Mouse (Mus musculus): ENCODE measurements at regions not wholly inside any gene's neighbourhood (a gene's known extent, or its start where the extent isn't known, plus 50 kb on each side); places are given as distances from the start of the nearest gene placed in this dataset.

- ATAC-seq (ENCODE audit: low read depth), result no peak
- Histone ChIP-seq H3K27me3 (ENCODE audit: control insufficient read depth, insufficient read depth, low read length) (no peaks in the 10 kb centered on the region), H3K4me1 (ENCODE audit: control insufficient read depth, insufficient read depth, low read length) (no peaks in the 10 kb centered on the region), H3K36me3 (ENCODE audit: control insufficient read depth, insufficient read depth, low read length) (no peaks in the 10 kb centered on the region), H3K4me3 (ENCODE audit: low read depth, low read length) (no peak overlapping the region), H3K4me2 (ENCODE audit: low read depth, low read length) (no peak overlapping the region), H3K9ac (replicated peaks; ENCODE audit: low read depth, low read length) (no peak overlapping the region), H3K9me3 (ENCODE audit: control insufficient read depth, low read length) (no peaks in the 10 kb centered on the region), H3K27ac (ENCODE audit: low read depth, low read length) (no peak overlapping the region)
- 40% methylated on average over 1 of the region's 1 CpGs for WGBS
These were observed 304.0 kb upstream of the Eci2 start for GRCm38 (mm10) chr13:35330926-35331325.

- Histone ChIP-seq H3K27ac (ENCODE audit: low read depth, low read length) (no peak overlapping the region), H3K9ac (replicated peaks; ENCODE audit: low read depth, low read length) (no peak overlapping the region)
- WGBS, result 48% methylated on average over 2 of the region's 2 CpGs
These were observed 314.0 kb upstream of the Cdyl start for GRCm38 (mm10) chr13:35345507-35346129.

GRCm38 (mm10) chr13:35348283-35348682, 311.4 kb upstream of the Cdyl start:
- Histone ChIP-seq H3K36me3 (ENCODE audit: control insufficient read depth, insufficient read depth, low read length) (no peaks in the 10 kb centered on the region), H3K27me3 (ENCODE audit: control insufficient read depth, insufficient read depth, low read length) (no peaks in the 10 kb centered on the region), H3K4me1 (ENCODE audit: control insufficient read depth, insufficient read depth, low read length) (no peaks in the 10 kb centered on the region), H3K27ac (ENCODE audit: low read depth, low read length) (no peak overlapping the region), H3K9ac (replicated peaks; ENCODE audit: low read depth, low read length) (no peak overlapping the region), H3K9me3 (ENCODE audit: control insufficient read depth, low read length) (no peaks in the 10 kb centered on the region), H3K4me2 (ENCODE audit: low read depth, low read length) (no peak overlapping the region), H3K4me3 (ENCODE audit: low read depth, low read length) (no peak overlapping the region)
- WGBS, result 73% methylated on average over 3 of the region's 3 CpGs
- ATAC-seq (ENCODE audit: low read depth), result peak; percentile 60; the same call in 1 of the 2 replicates

More at GRCm38 (mm10) chr13:35345507-35346129, 314.0 kb upstream of the Cdyl start:
- Histone ChIP-seq H3K4me3 (ENCODE audit: low read depth, low read length) (no peak overlapping the region), H3K4me1 (ENCODE audit: control insufficient read depth, insufficient read depth, low read length) (no peaks in the 10 kb centered on the region), H3K36me3 (ENCODE audit: control insufficient read depth, insufficient read depth, low read length) (no peaks in the 10 kb centered on the region), H3K27me3 (ENCODE audit: control insufficient read depth, insufficient read depth, low read length) (no peaks in the 10 kb centered on the region), H3K9me3 (ENCODE audit: control insufficient read depth, low read length) (no peaks in the 10 kb centered on the region), H3K4me2 (ENCODE audit: low read depth, low read length) (no peak overlapping the region)
- peak; percentile 66; the same call in 1 of the 2 replicates for ATAC-seq (ENCODE audit: low read depth)

- H3K4me3 ChIP-seq (ENCODE audit: low read depth, low read length), result no peak overlapping the region
- H3K9ac ChIP-seq (replicated peaks; ENCODE audit: low read depth, low read length), result no peak overlapping the region
- no peak for ATAC-seq (ENCODE audit: low read depth)
- no peaks in the 10 kb centered on the region for H3K27me3 ChIP-seq (ENCODE audit: control insufficient read depth, insufficient read depth, low read length)
- H3K36me3 ChIP-seq (ENCODE audit: control insufficient read depth, insufficient read depth, low read length), result no peaks in the 10 kb centered on the region
- no peaks in the 10 kb centered on the region for H3K9me3 ChIP-seq (ENCODE audit: control insufficient read depth, low read length)
- no peaks in the 10 kb centered on the region for H3K4me1 ChIP-seq (ENCODE audit: control insufficient read depth, insufficient read depth, low read length)
- WGBS, result 80% methylated on average over 3 of the region's 3 CpGs
- no peak overlapping the region for H3K27ac ChIP-seq (ENCODE audit: low read depth, low read length)
- no peak overlapping the region for H3K4me2 ChIP-seq (ENCODE audit: low read depth, low read length)
These were observed 300.3 kb upstream of the Cdyl start for GRCm38 (mm10) chr13:35359345-35359744.

- ATAC-seq (ENCODE audit: low read depth), result no peak
- Histone ChIP-seq H3K4me2 (ENCODE audit: low read depth, low read length) (no peak overlapping the region), H3K27ac (ENCODE audit: low read depth, low read length) (no peak overlapping the region), H3K36me3 (ENCODE audit: control insufficient read depth, insufficient read depth, low read length) (no peaks in the 10 kb centered on the region), H3K4me1 (ENCODE audit: control insufficient read depth, insufficient read depth, low read length) (no peaks in the 10 kb centered on the region), H3K9ac (replicated peaks; ENCODE audit: low read depth, low read length) (no peak overlapping the region), H3K9me3 (ENCODE audit: control insufficient read depth, low read length) (no peaks in the 10 kb centered on the region), H3K4me3 (ENCODE audit: low read depth, low read length) (no peak overlapping the region), H3K27me3 (ENCODE audit: control insufficient read depth, insufficient read depth, low read length) (no peaks in the 10 kb centered on the region)
- WGBS, result 90% methylated on average over 2 of the region's 2 CpGs
These were observed 282.1 kb upstream of the Cdyl start for GRCm38 (mm10) chr13:35377487-35377886.

- Histone ChIP-seq H3K9ac (replicated peaks; ENCODE audit: low read depth, low read length) (no peak overlapping the region), H3K4me2 (ENCODE audit: low read depth, low read length) (no peak overlapping the region), H3K4me1 (ENCODE audit: control insufficient read depth, insufficient read depth, low read length) (no peaks in the 10 kb centered on the region), H3K36me3 (ENCODE audit: control insufficient read depth, insufficient read depth, low read length) (no peaks in the 10 kb centered on the region), H3K4me3 (ENCODE audit: low read depth, low read length) (no peak overlapping the region), H3K27ac (ENCODE audit: low read depth, low read length) (no peak overlapping the region), H3K9me3 (ENCODE audit: control insufficient read depth, low read length) (no peaks in the 10 kb centered on the region), H3K27me3 (ENCODE audit: control insufficient read depth, insufficient read depth, low read length) (no peaks in the 10 kb centered on the region)
- ATAC-seq (ENCODE audit: low read depth), result no peak
- 89% methylated on average over 2 of the region's 2 CpGs for WGBS
These were observed 280.1 kb upstream of the Cdyl start for GRCm38 (mm10) chr13:35379500-35379899.

GRCm38 (mm10) chr13:35380224-35381009, 279.2 kb upstream of the Cdyl start:
- no peaks in the 10 kb centered on the region for H3K36me3 ChIP-seq (ENCODE audit: control insufficient read depth, insufficient read depth, low read length)
- no peak overlapping the region for H3K9ac ChIP-seq (replicated peaks; ENCODE audit: low read depth, low read length)
- 52% methylated on average over 3 of the region's 3 CpGs for WGBS
- H3K27ac ChIP-seq (ENCODE audit: low read depth, low read length), result no peak overlapping the region
- no peaks in the 10 kb centered on the region for H3K27me3 ChIP-seq (ENCODE audit: control insufficient read depth, insufficient read depth, low read length)
- no peaks in the 10 kb centered on the region for H3K4me1 ChIP-seq (ENCODE audit: control insufficient read depth, insufficient read depth, low read length)
- H3K9me3 ChIP-seq (ENCODE audit: control insufficient read depth, low read length), result no peaks in the 10 kb centered on the region
- no peak for ATAC-seq (ENCODE audit: low read depth)
- H3K4me3 ChIP-seq (ENCODE audit: low read depth, low read length), result no peak overlapping the region
- no peak overlapping the region for H3K4me2 ChIP-seq (ENCODE audit: low read depth, low read length)

- H3K9ac ChIP-seq (replicated peaks; ENCODE audit: low read depth, low read length), result no peak overlapping the region
- no peak overlapping the region for H3K4me2 ChIP-seq (ENCODE audit: low read depth, low read length)
- no peaks in the 10 kb centered on the region for H3K27me3 ChIP-seq (ENCODE audit: control insufficient read depth, insufficient read depth, low read length)
- H3K36me3 ChIP-seq (ENCODE audit: control insufficient read depth, insufficient read depth, low read length), result no peaks in the 10 kb centered on the region
- no peak overlapping the region for H3K27ac ChIP-seq (ENCODE audit: low read depth, low read length)
- no peak for ATAC-seq (ENCODE audit: low read depth)
- WGBS, result 72% methylated on average over 2 of the region's 2 CpGs
- no peaks in the 10 kb centered on the region for H3K4me1 ChIP-seq (ENCODE audit: control insufficient read depth, insufficient read depth, low read length)
- no peaks in the 10 kb centered on the region for H3K9me3 ChIP-seq (ENCODE audit: control insufficient read depth, low read length)
- H3K4me3 ChIP-seq (ENCODE audit: low read depth, low read length), result no peak overlapping the region
These were observed 278.0 kb upstream of the Cdyl start for GRCm38 (mm10) chr13:35381641-35382040.

GRCm38 (mm10) chr13:35383000-35383623, 276.5 kb upstream of the Cdyl start:
- no peak for ATAC-seq (ENCODE audit: low read depth)
- H3K27ac ChIP-seq (ENCODE audit: low read depth, low read length), result no peak overlapping the region
- H3K27me3 ChIP-seq (ENCODE audit: control insufficient read depth, insufficient read depth, low read length), result no peaks in the 10 kb centered on the region
- no peaks in the 10 kb centered on the region for H3K4me1 ChIP-seq (ENCODE audit: control insufficient read depth, insufficient read depth, low read length)
- no peak overlapping the region for H3K4me2 ChIP-seq (ENCODE audit: low read depth, low read length)
- WGBS, result 55% methylated on average over 12 of the region's 12 CpGs
- no peak overlapping the region for H3K9ac ChIP-seq (replicated peaks; ENCODE audit: low read depth, low read length)
- H3K9me3 ChIP-seq (ENCODE audit: control insufficient read depth, low read length), result no peaks in the 10 kb centered on the region
- no peaks in the 10 kb centered on the region for H3K36me3 ChIP-seq (ENCODE audit: control insufficient read depth, insufficient read depth, low read length)
- no peak overlapping the region for H3K4me3 ChIP-seq (ENCODE audit: low read depth, low read length)

Data from neural tube, embryonic 14.5 days (tissue).